Mouse (Mus musculus) olfactory bulb, adult 2 months (tissue): ENCODE data around the gene Limk2. TPM values are rescaled to one million over a fixed set of nuclear protein-coding genes. Genes with fewer than 3 reads are reported as not detected.

ENCODE experiments used
- H3K27ac ChIP-seq: fragments of 200-500 bp; 2 replicates; pipeline ENCODE4 v1.5.1; 2012; ENCODE audit warnings: low read depth, low read length; ENCODE audit not compliant: insufficient read depth
- H3K4me1 ChIP-seq: fragments of 200-500 bp; 2 replicates; pipeline ENCODE4 v1.6.1; 2012; ENCODE audit warnings: low read length; ENCODE audit not compliant: control insufficient read depth, insufficient read depth
- H3K4me3 ChIP-seq: fragments of 200-500 bp; 2 replicates; pipeline ENCODE4 v1.5.1; 2012; ENCODE audit warnings: mild to moderate bottlenecking, low read depth, low read length, moderate library complexity; ENCODE audit not compliant: insufficient read depth
- CTCF ChIP-seq: fragments of 200-500 bp; IDR thresholded peaks from 2 replicates; pipeline ENCODE4 v1.5.1; 2012; ENCODE audit warnings: low read depth, mild to moderate bottlenecking, low read length, moderate library complexity; ENCODE audit not compliant: insufficient read depth
- POLR2A ChIP-seq: fragments of 200-500 bp; IDR thresholded peaks from 2 replicates; pipeline ENCODE4 v1.6.1; 2012; ENCODE audit warnings: mild to moderate bottlenecking, low read depth, low read length, moderate library complexity; ENCODE audit not compliant: insufficient read depth
- WGBS: fragments of 180-500 bp; shearing (Covaris S2); methylation state at CpG from one replicate; pipeline ENCODE4 v1.1.7; 2018; 5-methylcytosine and 5-hydroxymethylcytosine counted together
- polyA plus RNA-seq: library from polyadenylated mRNA; stranded (reverse); fragments of >200 nt; gene quantifications from 2 replicates; pipeline ENCODE4 v1.2.4, GENCODE M21; 2012; ENCODE audit warnings: low replicate concordance; ENCODE audit not compliant: missing spikeins, insufficient read depth, insufficient read length

Limk2 gene
- polyA plus RNA-seq, 1 experiment: not detected

DNA sequence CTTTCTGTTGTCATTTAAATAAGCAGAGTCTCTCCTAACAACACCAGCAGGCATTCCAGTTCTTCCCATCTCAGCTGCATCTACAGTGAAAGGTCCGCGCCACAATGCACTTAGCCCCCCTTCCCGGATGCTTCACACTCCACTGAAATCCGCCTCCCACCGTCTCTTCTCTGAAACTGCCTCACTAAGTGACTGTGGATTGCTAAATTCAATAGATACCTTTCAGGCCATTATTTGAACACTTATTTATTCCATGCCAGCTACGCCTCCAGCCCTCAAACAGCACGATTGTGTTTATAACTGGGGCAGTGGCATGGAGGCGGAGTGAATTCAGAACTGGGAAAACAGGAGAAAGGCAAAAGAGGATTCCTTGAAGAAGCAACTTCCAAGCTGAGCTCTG lies 12.4 kb downstream of the Limk2 start:
- no peak for TF ChIP-seq POLR2A
- TF ChIP-seq CTCF: no peak
- H3K27ac ChIP-seq: peak overlapping the region; percentile 91
- 12% methylated on average over 8 of the region's 8 CpGs for WGBS
- peaks cover 23% of the 10 kb centered on the region for H3K4me1 ChIP-seq
- no peak overlapping the region for H3K4me3 ChIP-seq

DNA sequence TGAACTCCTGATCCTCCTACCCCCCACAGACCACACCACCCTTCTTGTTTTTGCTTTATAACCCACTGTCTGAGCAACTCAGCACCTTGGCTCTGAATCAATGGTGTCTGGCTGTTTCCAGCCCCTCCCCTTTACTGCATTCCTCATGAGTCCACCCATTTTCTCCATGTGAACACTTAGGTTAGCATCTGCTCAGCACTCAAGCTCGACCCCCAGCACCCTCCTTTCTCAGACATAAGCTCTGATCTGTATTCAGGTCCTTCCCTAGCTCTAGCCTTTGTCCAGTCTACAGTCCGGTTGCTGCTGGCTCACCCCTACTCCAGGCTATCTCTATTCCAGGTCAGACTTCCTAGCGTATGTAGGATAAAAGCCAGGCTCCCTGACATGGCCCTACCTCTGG lies 12.9 kb downstream of the Limk2 start:
- Histone ChIP-seq H3K4me3 (no peak overlapping the region), H3K4me1 (peaks cover 23% of the 10 kb centered on the region), H3K27ac (peak overlapping the region; percentile 91)
- 22% methylated on average over 3 of the region's 3 CpGs for WGBS
- TF ChIP-seq POLR2A: no peak
- TF ChIP-seq CTCF: no peak

DNA sequence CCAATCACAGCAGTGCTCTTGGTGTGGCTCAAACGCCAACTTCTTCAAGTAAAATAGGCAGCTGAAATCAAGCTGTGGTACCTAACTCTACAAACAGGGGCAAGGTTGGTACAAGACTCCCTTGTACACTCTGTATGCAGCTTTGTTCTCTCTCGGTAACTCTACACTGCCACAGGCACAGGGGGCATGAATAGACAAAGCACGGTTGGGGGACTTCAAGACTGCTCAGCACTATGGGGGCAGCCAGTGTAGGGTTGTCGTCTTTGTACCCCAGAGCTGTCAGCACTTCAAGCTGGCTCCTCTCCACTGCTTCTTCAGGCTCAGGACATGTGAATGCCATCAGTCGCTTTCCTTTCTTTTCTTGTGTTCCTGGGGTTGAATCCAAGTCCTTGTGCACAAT lies 14.5 kb downstream of the Limk2 start:
- Histone ChIP-seq H3K4me3 (no peak overlapping the region), H3K4me1 (peaks cover 23% of the 10 kb centered on the region), H3K27ac (no peak overlapping the region)
- 52% methylated on average over 5 of the region's 5 CpGs for WGBS
- no peak for TF ChIP-seq CTCF
- TF ChIP-seq POLR2A: no peak

DNA sequence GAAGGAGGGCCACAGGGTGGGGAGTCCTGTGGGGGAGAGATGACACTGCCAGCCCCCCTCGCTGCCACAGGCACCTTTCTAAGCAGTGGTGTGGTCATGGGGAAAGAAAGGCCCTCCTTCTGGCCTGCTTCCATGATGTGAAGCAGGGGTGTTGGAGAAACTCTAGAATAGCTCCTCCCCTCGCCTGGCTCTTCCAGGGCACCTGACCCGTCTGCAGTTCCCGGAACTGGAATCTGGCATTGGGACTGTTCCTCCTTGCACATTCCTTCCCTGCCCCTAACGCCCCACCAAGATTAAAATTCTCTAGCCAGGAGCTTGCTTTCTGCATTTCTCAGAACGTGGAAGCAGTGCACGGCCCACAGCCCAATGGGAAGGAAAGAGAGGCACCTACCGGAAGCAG lies 16.5 kb downstream of the Limk2 start:
- peaks cover 20% of the 10 kb centered on the region for H3K4me1 ChIP-seq
- TF ChIP-seq CTCF (no peak), POLR2A (no peak)
- WGBS: 71% methylated on average over 8 of the region's 8 CpGs
- no peak overlapping the region for H3K27ac ChIP-seq
- no peak overlapping the region for H3K4me3 ChIP-seq

DNA sequence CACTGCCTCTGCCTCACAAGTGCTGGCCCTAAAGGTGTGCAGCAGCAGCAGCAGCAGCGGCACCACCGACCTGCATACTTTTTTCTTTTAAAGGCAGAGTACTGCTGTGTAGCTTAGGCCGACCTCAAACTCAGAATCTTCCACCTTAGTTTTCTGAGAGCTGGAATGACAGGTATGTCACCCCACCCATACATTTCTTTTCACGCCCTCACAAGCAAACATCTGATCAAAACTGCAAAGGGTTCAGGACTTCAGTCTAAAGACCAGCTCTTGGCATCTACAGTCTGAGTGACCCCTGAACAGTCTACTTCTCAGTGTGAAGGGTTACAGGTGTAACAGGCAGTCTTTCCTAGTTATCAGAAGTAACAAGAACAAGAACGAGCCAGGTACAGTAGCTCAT lies 18.2 kb downstream of the Limk2 start:
- H3K4me1 ChIP-seq: peaks cover 14% of the 10 kb centered on the region
- WGBS: 92% methylated on average over 5 of the region's 5 CpGs

DNA sequence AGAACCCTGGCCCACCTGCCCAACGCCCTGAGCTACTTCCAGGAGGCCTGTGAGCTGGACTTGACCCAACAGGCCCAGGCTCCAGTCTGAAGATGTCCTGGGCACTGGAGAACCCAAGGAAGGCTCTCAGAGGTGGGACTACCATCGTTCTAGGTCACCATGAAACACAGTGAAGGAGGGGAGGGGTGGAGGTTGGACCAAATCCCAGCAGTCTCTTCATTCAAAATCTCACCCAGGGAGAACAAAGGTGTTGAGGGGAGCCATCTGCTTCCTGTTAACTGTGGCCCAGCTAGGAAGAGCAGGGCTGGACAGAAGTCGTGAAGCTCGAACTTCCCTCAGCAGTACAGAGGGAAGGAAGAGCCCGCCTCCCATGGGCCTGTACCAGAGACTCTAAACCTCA lies 19.0 kb downstream of the Limk2 start:
- Histone ChIP-seq H3K27ac (no peak overlapping the region), H3K4me1 (peaks cover 14% of the 10 kb centered on the region), H3K4me3 (no peak overlapping the region)
- WGBS: 73% methylated on average over 5 of the region's 5 CpGs
- TF ChIP-seq POLR2A (no peak), CTCF (no peak)

More for the DNA sequence above, 18.2 kb downstream of the Limk2 start:
- no peak overlapping the region for H3K27ac ChIP-seq
- TF ChIP-seq POLR2A (no peak), CTCF (no peak)
- no peak overlapping the region for H3K4me3 ChIP-seq

DNA sequence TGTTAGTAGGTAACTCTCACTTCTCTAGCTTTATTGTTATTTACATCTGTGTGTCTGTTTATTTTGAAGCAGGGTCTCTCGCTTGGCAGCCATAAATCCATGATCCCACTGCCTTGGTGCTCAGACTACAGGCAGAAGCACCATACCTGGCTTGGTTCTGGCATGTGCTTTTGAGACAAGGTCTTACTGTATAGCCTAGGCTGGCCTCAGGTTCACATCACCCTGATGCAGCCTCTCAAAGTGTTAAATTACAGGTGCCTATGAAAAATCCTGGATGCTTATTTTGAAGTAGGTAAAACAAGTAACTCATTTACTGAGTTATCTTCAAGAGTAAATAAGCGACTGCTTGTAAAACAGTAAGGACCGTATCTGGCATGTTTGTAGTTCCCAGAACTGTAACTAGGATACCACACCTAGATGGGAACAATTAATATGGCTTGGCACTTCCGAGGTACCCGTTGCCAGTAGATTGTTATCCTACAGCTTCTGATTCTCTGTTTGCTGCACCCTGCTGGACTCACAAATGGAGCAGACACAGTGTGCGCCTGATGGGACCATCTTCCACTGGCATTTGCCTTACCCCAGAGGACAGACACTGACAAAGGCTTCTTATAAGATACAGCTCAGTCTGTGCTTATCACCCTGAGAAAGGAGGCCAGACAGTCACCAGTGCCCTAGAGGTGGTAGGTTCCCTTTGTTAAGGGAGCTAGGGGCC lies 21.4 kb downstream of the Limk2 start:
- H3K4me1 ChIP-seq: peaks cover 12% of the 10 kb centered on the region
- no peak overlapping the region for H3K4me3 ChIP-seq
- no peak for TF ChIP-seq CTCF
- TF ChIP-seq POLR2A: no peak
- WGBS: 73% methylated on average over 6 of the region's 6 CpGs
- H3K27ac ChIP-seq: no peak overlapping the region

DNA sequence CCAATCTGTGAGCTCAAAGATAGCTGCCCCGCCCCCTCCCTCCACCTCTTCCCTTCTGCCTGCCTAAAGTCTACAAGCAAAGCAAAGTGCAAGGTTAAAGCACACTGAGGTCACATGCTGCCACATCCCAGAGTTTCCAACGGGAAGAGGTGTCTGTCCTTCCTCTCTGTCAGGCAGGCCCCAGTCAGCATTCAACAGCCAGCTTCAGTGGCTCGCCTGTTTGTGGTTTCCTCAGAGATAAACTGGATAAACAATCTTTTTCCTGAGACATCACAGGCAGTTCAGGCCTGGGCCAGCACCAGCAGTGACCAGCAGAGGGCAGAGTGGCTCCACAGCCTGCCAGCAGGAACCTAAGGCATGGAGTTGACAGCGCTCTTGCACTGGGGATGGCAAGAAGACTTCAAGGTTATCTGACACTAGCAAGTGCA lies 22.0 kb downstream of the Limk2 start:
- WGBS: 23% methylated on average over 4 of the region's 4 CpGs
- Histone ChIP-seq H3K4me3 (no peak overlapping the region), H3K27ac (0 out of 2 replicates have a peak overlapping the region, but pooled peaks have one; percentile 5), H3K4me1 (peaks cover 5% of the 10 kb centered on the region; the same call in 1 of the 2 replicates)
- TF ChIP-seq POLR2A (no peak), CTCF (peak; percentile 93)

DNA sequence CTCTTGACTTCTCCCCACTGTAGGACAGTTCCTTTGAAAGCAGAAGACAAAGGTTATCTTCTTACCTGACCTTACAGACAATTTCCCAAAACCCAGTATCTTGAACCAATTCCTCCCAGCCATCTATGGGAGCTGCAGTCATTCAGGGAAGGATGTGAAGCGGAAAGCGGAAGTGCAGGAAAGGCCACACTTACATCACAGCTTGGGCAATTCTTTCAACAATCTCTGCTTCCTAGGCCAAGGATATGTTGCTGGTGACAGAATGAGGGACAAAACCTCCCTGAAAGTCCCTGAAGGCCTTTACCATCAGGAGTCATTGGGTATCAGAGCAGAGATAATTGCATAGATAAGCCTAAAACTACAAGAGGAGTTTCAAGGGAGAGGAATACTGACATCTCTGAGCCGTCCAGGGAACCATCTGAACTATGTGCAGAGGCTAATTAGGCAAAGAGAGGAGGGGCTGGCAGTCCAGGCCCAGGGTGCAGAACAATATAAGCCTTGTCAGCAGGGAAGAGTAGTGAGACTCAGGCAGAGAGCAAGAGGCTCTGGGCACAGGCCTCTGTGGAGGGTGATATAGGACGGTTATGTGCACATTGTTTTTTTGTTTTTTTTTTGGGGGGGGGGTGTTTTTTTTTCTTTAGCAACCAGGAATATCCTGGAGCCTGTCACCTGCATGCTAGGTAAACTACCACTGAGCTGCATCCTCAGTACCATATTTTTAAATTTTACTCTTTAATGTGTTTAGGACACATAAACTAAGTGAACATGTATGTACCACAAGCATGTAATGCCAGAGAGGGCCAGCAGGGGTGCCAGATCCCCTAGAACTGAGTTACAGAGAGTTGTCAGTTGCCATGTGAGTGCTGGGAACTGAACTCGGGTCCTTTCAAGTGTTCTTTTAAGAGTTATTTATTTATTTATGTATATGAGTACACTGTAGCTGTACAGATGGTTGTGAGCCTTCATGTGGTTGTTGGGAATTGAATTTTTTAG lies 26.1 kb downstream of the Limk2 start:
- WGBS: 80% methylated on average over 5 of the region's 5 CpGs
- peaks cover 2% of the 10 kb centered on the region; the same call in 1 of the 2 replicates for H3K4me1 ChIP-seq
- no peak overlapping the region for H3K27ac ChIP-seq
- TF ChIP-seq POLR2A (no peak), CTCF (no peak)
- H3K4me3 ChIP-seq: no peak overlapping the region
